Mouse (Mus musculus) lung, embryonic 14.5 days (tissue): ENCODE measurements around the gene Daam2. TPM values are rescaled to one million over a fixed set of nuclear protein-coding genes. Genes with fewer than 3 reads are reported as not detected.

Source experiments
- ATAC-seq: fragments of 200-750 bp; cut with Nextera tagmentation; 2 replicates; pipeline ENCODE4 v1.8.0; 2017; ENCODE audit warnings: mild to moderate bottlenecking, moderate TSS enrichment, moderate library complexity; ENCODE audit not compliant: insufficient read depth
- DNase-seq: peaks from one replicate; pipeline ENCODE4 v3.0.0-alpha.2; 2015
- H3K27ac ChIP-seq: fragments of 300-500 bp; sonication (generic); 2 replicates; pipeline ENCODE4 v1.5.1; 2014; ENCODE audit warnings: low read depth, mild to moderate bottlenecking, moderate library complexity
- H3K27me3 ChIP-seq: fragments of 300-500 bp; sonication (generic); 2 replicates; pipeline ENCODE4 v1.6.1; 2014; ENCODE audit warnings: low read length, control low read depth; ENCODE audit not compliant: insufficient read depth
- H3K36me3 ChIP-seq: fragments of 300-500 bp; sonication (generic); 2 replicates; pipeline ENCODE4 v1.6.1; 2014; ENCODE audit warnings: control low read depth; ENCODE audit not compliant: insufficient read depth
- H3K4me1 ChIP-seq: fragments of 300-500 bp; sonication (generic); 2 replicates; pipeline ENCODE4 v1.6.1; 2014; ENCODE audit warnings: antibody characterized with exemption, control low read depth; ENCODE audit not compliant: insufficient read depth
- H3K4me2 ChIP-seq: fragments of 300-500 bp; sonication (generic); 2 replicates; pipeline ENCODE4 v1.6.1; 2014; ENCODE audit warnings: mild to moderate bottlenecking
- H3K4me3 ChIP-seq: fragments of 300-500 bp; sonication (generic); 2 replicates; pipeline ENCODE4 v1.5.1; 2014; ENCODE audit warnings: low read depth, low read length
- H3K9ac ChIP-seq: fragments of 300-500 bp; sonication (generic); 2 replicates; pipeline ENCODE4 v1.6.1; 2014
- H3K9me3 ChIP-seq: fragments of 300-500 bp; sonication (generic); 2 replicates; pipeline ENCODE4 v1.6.1; 2016; ENCODE audit warnings: low read depth, low read length, control low read depth
- CTCF ChIP-seq: IDR thresholded peaks from 2 replicates; pipeline ENCODE4 v1.5.1; 2016; ENCODE audit warnings: antibody characterized with exemption, low read depth
- WGBS: fragments of 180-500 bp; shearing (Covaris S2); extraction: QIAGEN DNeasy Blood & Tissue Kit; methylation state at CpG from one replicate; pipeline ENCODE4 v1.1.7; 2014; 5-methylcytosine and 5-hydroxymethylcytosine counted together
- polyA plus RNA-seq: library from polyadenylated mRNA; unstranded; fragments of >200 nt; fragmentation: Nextera tagmentation; extraction: Ambion mirVana; gene quantifications from 2 replicates; pipeline ENCODE4 v1.2.1, GENCODE M21; 2014

Gene Daam2
- polyA plus RNA-seq, 1 experiment from 2014 or later: 18.1 TPM

- Histone ChIP-seq H3K4me2 (peak overlapping the region; percentile 13), H3K9me3 (no peaks in the 10 kb centered on the region), H3K36me3 (0 out of 2 replicates have a peak, but pooled peaks cover 8% of the 10 kb centered on the region), H3K27ac (peak overlapping the region; percentile 80; the same call in 1 of the 2 replicates), H3K4me3 (no peak overlapping the region), H3K4me1 (peaks cover 31% of the 10 kb centered on the region), H3K27me3 (no peaks in the 10 kb centered on the region), H3K9ac (no peak overlapping the region)
- 22% methylated on average over 4 of the region's 4 CpGs for WGBS
- peak; percentile 67 for ATAC-seq
- TF ChIP-seq CTCF: no peak
- DNase-seq: peak; percentile 90
These were observed 28.6 kb downstream of the Daam2 start for GRCm38 (mm10) chr17:49535580-49535979.

GRCm38 (mm10) chr17:49534267-49534719 is 29.9 kb downstream of the Daam2 start:
- H3K36me3 ChIP-seq: 0 out of 2 replicates have a peak, but pooled peaks cover 8% of the 10 kb centered on the region
- H3K9me3 ChIP-seq: no peaks in the 10 kb centered on the region
- peak; percentile 66 for DNase-seq
- H3K4me3 ChIP-seq: no peak overlapping the region
- no peak for TF ChIP-seq CTCF
- H3K27me3 ChIP-seq: no peaks in the 10 kb centered on the region
- H3K27ac ChIP-seq: peak overlapping the region; percentile 80
- H3K9ac ChIP-seq: no peak overlapping the region
- WGBS: 32% methylated on average over 9 of the region's 9 CpGs
- ATAC-seq: peak; percentile 5; the same call in 1 of the 2 replicates
- 0 out of 2 replicates have a peak overlapping the region, but pooled peaks have one; percentile 3 for H3K4me2 ChIP-seq
- peaks cover 24% of the 10 kb centered on the region for H3K4me1 ChIP-seq

GRCm38 (mm10) chr17:49531661-49532060 is 32.5 kb downstream of the Daam2 start:
- no peaks in the 10 kb centered on the region for H3K9me3 ChIP-seq
- peak; percentile 43 for DNase-seq
- H3K4me2 ChIP-seq: no peak overlapping the region
- peaks cover 18% of the 10 kb centered on the region for H3K4me1 ChIP-seq
- H3K36me3 ChIP-seq: 0 out of 2 replicates have a peak, but pooled peaks cover 8% of the 10 kb centered on the region
- no peak overlapping the region for H3K9ac ChIP-seq
- no peak overlapping the region for H3K4me3 ChIP-seq
- no peak for TF ChIP-seq CTCF
- H3K27ac ChIP-seq: no peak overlapping the region
- ATAC-seq: no peak
- 66% methylated on average over 5 of the region's 5 CpGs for WGBS
- no peaks in the 10 kb centered on the region for H3K27me3 ChIP-seq

GRCm38 (mm10) chr17:49530215-49530614 is 33.9 kb downstream of the Daam2 start:
- peaks cover 12% of the 10 kb centered on the region; the same call in 1 of the 2 replicates for H3K4me1 ChIP-seq
- H3K36me3 ChIP-seq: 0 out of 2 replicates have a peak, but pooled peaks cover 8% of the 10 kb centered on the region
- H3K9me3 ChIP-seq: no peaks in the 10 kb centered on the region
- H3K27ac ChIP-seq: no peak overlapping the region
- H3K4me2 ChIP-seq: no peak overlapping the region
- 24% methylated on average over 3 of the region's 3 CpGs for WGBS
- ATAC-seq (no peak), DNase-seq (peak; percentile 81)
- peak; percentile 72 for TF ChIP-seq CTCF
- no peaks in the 10 kb centered on the region for H3K27me3 ChIP-seq
- H3K4me3 ChIP-seq: no peak overlapping the region
- H3K9ac ChIP-seq: no peak overlapping the region

GRCm38 (mm10) chr17:49528503-49529205 is 35.5 kb downstream of the Daam2 start:
- Histone ChIP-seq H3K4me3 (no peak overlapping the region), H3K4me1 (peaks cover 4% of the 10 kb centered on the region; the same call in 1 of the 2 replicates), H3K9me3 (no peaks in the 10 kb centered on the region), H3K27me3 (no peaks in the 10 kb centered on the region), H3K4me2 (peak overlapping the region; percentile 32), H3K27ac (peak overlapping the region; percentile 55), H3K36me3 (peaks cover 15% of the 10 kb centered on the region; the same call in 1 of the 2 replicates), H3K9ac (no peak overlapping the region)
- DNase-seq (peak; percentile 84), ATAC-seq (peak; percentile 64)
- 31% methylated on average over 7 of the region's 7 CpGs for WGBS
- no peak for TF ChIP-seq CTCF

GRCm38 (mm10) chr17:49528033-49528432 is 36.1 kb downstream of the Daam2 start:
- Histone ChIP-seq H3K4me1 (peaks cover 4% of the 10 kb centered on the region; the same call in 1 of the 2 replicates), H3K4me3 (no peak overlapping the region), H3K27ac (peak overlapping the region; percentile 55), H3K27me3 (no peaks in the 10 kb centered on the region), H3K36me3 (peaks cover 15% of the 10 kb centered on the region; the same call in 1 of the 2 replicates), H3K4me2 (no peak overlapping the region), H3K9me3 (no peaks in the 10 kb centered on the region), H3K9ac (no peak overlapping the region)
- peak; percentile 31; the same call in 1 of the 2 replicates for ATAC-seq
- WGBS: 88% methylated on average over 4 of the region's 4 CpGs
- no peak for TF ChIP-seq CTCF
- DNase-seq: no peak

GRCm38 (mm10) chr17:49526566-49526965 is 37.6 kb downstream of the Daam2 start:
- Histone ChIP-seq H3K9me3 (no peaks in the 10 kb centered on the region), H3K27ac (no peak overlapping the region), H3K36me3 (peaks cover 9% of the 10 kb centered on the region; the same call in 1 of the 2 replicates), H3K27me3 (no peaks in the 10 kb centered on the region), H3K4me3 (no peak overlapping the region), H3K4me1 (peaks cover 4% of the 10 kb centered on the region; the same call in 1 of the 2 replicates), H3K9ac (no peak overlapping the region), H3K4me2 (no peak overlapping the region)
- WGBS: 85% methylated on average over 5 of the region's 5 CpGs
- DNase-seq (no peak), ATAC-seq (no peak)
- no peak for TF ChIP-seq CTCF
